Mouse (Mus musculus) liver, embryonic 12.5 days (tissue): ENCODE data around the gene Tulp4. TPM values are rescaled to one million over a fixed set of nuclear protein-coding genes. Genes with fewer than 3 reads are reported as not detected.

Source experiments
- ATAC-seq: fragments of 200-750 bp; cut with Nextera tagmentation; 2 replicates; pipeline ENCODE4 v1.8.0; 2017; ENCODE audit warnings: moderate number of reproducible peaks, mild to moderate bottlenecking, moderate library complexity
- H3K27ac ChIP-seq: fragments of 300-500 bp; sonication (generic); 2 replicates; pipeline ENCODE4 v1.5.1; 2016; ENCODE audit warnings: mild to moderate bottlenecking
- H3K27me3 ChIP-seq: fragments of 300-500 bp; sonication (generic); replicated peaks from 2 replicates; pipeline ENCODE4 v1.6.1; 2016; ENCODE audit warnings: mild to moderate bottlenecking, moderate library complexity
- H3K36me3 ChIP-seq: fragments of 300-500 bp; sonication (generic); 2 replicates; pipeline ENCODE4 v1.6.1; 2016; ENCODE audit warnings: mild to moderate bottlenecking, moderate library complexity
- H3K4me1 ChIP-seq: fragments of 300-500 bp; sonication (generic); 2 replicates; pipeline ENCODE4 v1.6.1; 2016
- H3K4me2 ChIP-seq: fragments of 300-500 bp; sonication (generic); 2 replicates; pipeline ENCODE4 v1.6.1; 2016; ENCODE audit warnings: mild to moderate bottlenecking, moderate library complexity
- H3K4me3 ChIP-seq: fragments of 300-500 bp; sonication (generic); 2 replicates; pipeline ENCODE4 v1.5.1; 2016; ENCODE audit warnings: mild to moderate bottlenecking, moderate library complexity
- H3K9ac ChIP-seq: fragments of 300-500 bp; sonication (generic); 2 replicates; pipeline ENCODE4 v1.6.1; 2016; ENCODE audit warnings: mild to moderate bottlenecking, moderate library complexity
- H3K9me3 ChIP-seq: fragments of 300-500 bp; sonication (generic); replicated peaks from 2 replicates; pipeline ENCODE4 v1.6.1; 2016; ENCODE audit warnings: mild to moderate bottlenecking, moderate library complexity
- WGBS: fragments of 180-500 bp; shearing (Covaris S2); methylation state at CpG from one replicate; pipeline ENCODE4 v1.1.7; 2016; ENCODE audit not compliant: insufficient replicate concordance; 5-methylcytosine and 5-hydroxymethylcytosine counted together
- polyA plus RNA-seq: library from polyadenylated mRNA; unstranded; fragments of >200 nt; fragmentation: Nextera tagmentation; extraction: Ambion mirVana; gene quantifications from 2 replicates; pipeline ENCODE4 v1.2.1, GENCODE M21; 2016

The Tulp4 gene
- polyA plus RNA-seq = 40.1 and 42.7 TPM in 2 replicates

DNA sequence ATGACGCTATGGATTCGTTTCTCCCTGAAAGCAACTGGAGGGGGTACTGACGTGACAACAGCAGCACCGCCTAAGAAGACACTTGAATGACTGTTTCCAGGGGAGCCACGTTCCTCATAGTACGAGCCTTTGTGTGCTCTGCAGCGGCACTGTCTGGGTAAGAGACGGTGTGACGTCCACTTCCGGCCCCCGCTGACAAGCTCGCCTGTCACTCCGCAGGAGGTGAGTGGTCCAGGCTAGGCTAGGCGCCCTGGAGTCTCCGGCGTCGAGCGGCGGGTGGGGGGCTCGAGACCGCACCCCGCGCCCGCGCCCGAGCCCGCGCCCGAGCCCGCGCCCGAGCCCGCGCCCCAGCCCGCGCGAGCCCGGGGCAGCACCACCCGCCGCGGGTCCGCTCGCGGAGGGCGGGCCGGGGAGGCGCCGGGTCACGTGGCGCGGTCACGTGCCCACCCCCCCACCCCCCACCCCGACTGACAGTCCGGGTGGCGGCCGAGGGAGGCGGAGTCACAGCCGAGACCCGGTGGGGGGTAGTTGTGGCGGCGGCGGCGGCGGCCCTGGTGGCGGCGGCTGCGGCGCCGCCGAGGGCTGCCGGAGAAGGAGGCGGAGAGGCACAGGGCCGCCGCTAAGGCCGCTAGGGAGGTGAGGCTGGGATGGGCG is at the start of gene Tulp4:
Gene Tulp4 (plus strand): TSS at position 77 of the 654 bp plus-strand sequence.
- H3K36me3 ChIP-seq = no peaks in the 10 kb centered on the region
- H3K27ac ChIP-seq = peak within 1 kb of the TSS; percentile 83
- H3K9me3 ChIP-seq = no peaks in the 10 kb centered on the region
- peak within 1 kb of the TSS; percentile 94 for H3K9ac ChIP-seq
- H3K4me2 ChIP-seq = peak within 1 kb of the TSS; percentile 87
- ATAC-seq = peak; percentile 95
- H3K4me3 ChIP-seq = peak within 1 kb of the TSS; percentile 87
- under 1% methylated on average over 71 of the region's 76 CpGs for WGBS
- H3K27me3 ChIP-seq = peaks cover 33% of the 10 kb centered on the region
- H3K4me1 ChIP-seq = peaks cover 21% of the 10 kb centered on the region

DNA sequence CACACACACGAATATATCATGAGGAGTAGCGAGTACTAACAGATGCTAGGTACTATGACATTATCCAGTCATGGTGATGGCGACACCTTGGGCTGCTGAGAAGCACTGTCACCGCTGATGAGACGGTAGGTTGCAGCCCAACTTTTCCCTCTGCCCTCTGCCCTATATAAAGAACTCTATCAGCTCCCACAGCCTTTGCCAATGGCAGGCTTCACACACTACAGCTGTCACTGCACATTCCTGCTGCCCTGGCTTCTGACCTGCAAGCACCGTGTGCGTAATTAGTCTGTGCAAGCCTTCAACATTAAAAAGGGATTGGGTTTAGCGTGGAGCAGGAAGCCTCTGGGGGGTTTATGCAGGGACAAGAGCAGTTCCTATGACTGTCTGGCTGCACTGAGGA is 43.4 kb upstream of the Tulp4 start:
- no peak for ATAC-seq
- Histone ChIP-seq H3K4me3 (no peak overlapping the region), H3K9ac (no peak overlapping the region), H3K27me3 (no peaks in the 10 kb centered on the region), H3K36me3 (peaks cover 24% of the 10 kb centered on the region), H3K9me3 (no peaks in the 10 kb centered on the region), H3K4me1 (no peaks in the 10 kb centered on the region), H3K4me2 (no peak overlapping the region), H3K27ac (no peak overlapping the region)
- 73% methylated on average over 8 of the region's 8 CpGs for WGBS

DNA sequence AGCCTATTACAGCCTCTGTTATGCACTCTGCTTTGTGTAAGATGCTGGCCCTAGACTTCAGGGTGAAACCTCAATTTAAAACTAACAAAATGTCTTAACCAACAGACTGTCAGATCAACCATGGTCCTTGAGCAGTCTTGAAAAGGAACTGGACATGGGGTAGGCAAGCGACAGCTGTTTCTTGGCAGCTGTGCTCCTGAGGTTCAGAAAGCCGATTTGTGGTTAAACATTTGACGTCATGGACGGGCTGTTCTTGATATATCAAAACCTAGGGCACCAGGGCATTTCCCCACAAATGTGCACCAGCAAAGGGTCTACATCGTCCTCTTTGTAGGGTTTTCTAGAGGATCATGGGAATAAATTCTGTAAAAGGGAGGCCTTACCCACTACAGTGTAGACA is 42.7 kb upstream of the Tulp4 start:
- H3K4me3 ChIP-seq = no peak overlapping the region
- no peaks in the 10 kb centered on the region for H3K27me3 ChIP-seq
- 68% methylated on average over 5 of the region's 5 CpGs for WGBS

GRCm38 (mm10) chr17:6066021-6066420 is 40.2 kb upstream of the Tulp4 start:
- ATAC-seq = no peak
- Histone ChIP-seq H3K27me3 (no peaks in the 10 kb centered on the region), H3K9ac (no peak overlapping the region), H3K27ac (no peak overlapping the region), H3K4me3 (no peak overlapping the region), H3K9me3 (no peaks in the 10 kb centered on the region), H3K36me3 (peaks cover 38% of the 10 kb centered on the region), H3K4me1 (no peaks in the 10 kb centered on the region), H3K4me2 (no peak overlapping the region)
- 65% methylated on average over 2 of the region's 2 CpGs for WGBS

More for the DNA sequence above, 42.7 kb upstream of the Tulp4 start:
- Histone ChIP-seq H3K27ac (no peak overlapping the region), H3K4me1 (no peaks in the 10 kb centered on the region), H3K4me2 (no peak overlapping the region), H3K36me3 (peaks cover 24% of the 10 kb centered on the region), H3K9ac (no peak overlapping the region), H3K9me3 (no peaks in the 10 kb centered on the region)
- ATAC-seq = no peak

- ATAC-seq = no peak
- 81% methylated on average over 7 of the region's 7 CpGs for whole genome bisulfite sequencing
Observed at GRCm38 (mm10) chr17:6067613-6068012, 38.6 kb upstream of the Tulp4 start.

GRCm38 (mm10) chr17:6069866-6070265 is 36.4 kb upstream of the Tulp4 start:
- Histone ChIP-seq H3K36me3 (peaks cover 48% of the 10 kb centered on the region), H3K9me3 (no peaks in the 10 kb centered on the region), H3K4me3 (no peak overlapping the region), H3K27ac (no peak overlapping the region), H3K4me1 (no peaks in the 10 kb centered on the region), H3K9ac (no peak overlapping the region), H3K4me2 (no peak overlapping the region), H3K27me3 (no peaks in the 10 kb centered on the region)
- no peak for ATAC-seq
- 81% methylated on average over 6 of the region's 6 CpGs for WGBS

More at GRCm38 (mm10) chr17:6067613-6068012, 38.6 kb upstream of the Tulp4 start:
- Histone ChIP-seq H3K4me2 (no peak overlapping the region), H3K27me3 (no peaks in the 10 kb centered on the region), H3K9me3 (no peaks in the 10 kb centered on the region), H3K4me3 (no peak overlapping the region), H3K9ac (no peak overlapping the region), H3K36me3 (peaks cover 41% of the 10 kb centered on the region), H3K27ac (no peak overlapping the region), H3K4me1 (no peaks in the 10 kb centered on the region)

- H3K27me3 ChIP-seq = no peaks in the 10 kb centered on the region
- no peak overlapping the region for H3K9ac ChIP-seq
- no peak overlapping the region for H3K27ac ChIP-seq
- 83% methylated on average over 7 of the region's 7 CpGs for WGBS
- H3K9me3 ChIP-seq = no peaks in the 10 kb centered on the region
- peaks cover 1% of the 10 kb centered on the region for H3K4me1 ChIP-seq
- no peak overlapping the region for H3K4me2 ChIP-seq
- peaks cover 27% of the 10 kb centered on the region for H3K36me3 ChIP-seq
- H3K4me3 ChIP-seq = no peak overlapping the region
- ATAC-seq = no peak
Observed at GRCm38 (mm10) chr17:6073405-6073804, 32.8 kb upstream of the Tulp4 start.

DNA sequence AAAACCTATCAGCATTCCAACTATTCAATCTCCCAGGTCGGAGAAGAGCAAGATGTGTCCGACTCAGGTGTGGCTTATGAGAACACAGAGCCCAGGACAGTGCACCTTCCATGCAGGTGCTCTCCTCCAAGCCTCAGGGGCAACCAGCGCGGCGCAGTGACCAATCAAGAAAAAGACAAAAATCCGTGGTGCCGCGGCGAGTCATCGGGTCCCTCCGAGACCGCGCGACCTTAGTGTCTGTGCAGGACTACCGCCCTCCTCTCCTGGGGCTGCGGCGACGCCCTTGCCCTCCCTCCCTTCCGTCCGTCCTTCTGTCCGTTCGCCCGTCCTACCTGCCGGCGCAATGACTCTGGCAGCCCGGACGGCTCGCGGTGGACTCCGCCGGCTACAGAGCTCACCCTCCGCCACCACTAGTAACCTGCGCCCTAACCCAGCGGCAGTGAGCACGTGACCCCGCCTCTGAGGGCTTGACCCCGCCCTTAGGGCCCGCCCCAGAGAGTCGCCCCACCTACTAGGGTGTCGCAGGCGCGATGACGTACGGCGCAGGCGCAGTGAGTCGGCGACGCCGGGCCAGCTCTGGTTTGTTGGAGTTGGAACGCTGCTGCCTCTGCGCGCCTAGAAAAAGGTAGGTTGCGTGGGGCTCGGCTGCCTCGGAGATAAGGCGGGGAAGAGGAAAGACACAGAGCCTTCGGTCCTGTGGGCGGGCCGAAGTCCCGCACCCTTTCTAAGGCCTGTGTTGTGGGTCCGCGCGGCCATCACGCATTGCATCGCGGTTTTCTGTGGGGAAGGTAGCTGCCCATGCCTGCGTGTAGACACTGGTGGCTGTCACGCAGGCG is 26.7 kb upstream of the Tulp4 start, which contains the start of the genes Serac1 and Gtf2h5:
Gene Serac1 (minus strand): TSS at position 455 of the 836 bp plus-strand sequence.
Gene Gtf2h5 (plus strand): TSS at position 500 of the 836 bp plus-strand sequence.
- Histone ChIP-seq H3K27me3 (no peaks in the 10 kb centered on the region), H3K9ac (peak within 1 kb of the TSS; percentile 78), H3K4me1 (peaks cover 26% of the 10 kb centered on the region), H3K9me3 (no peaks in the 10 kb centered on the region), H3K4me3 (peak within 1 kb of the TSS; percentile 75), H3K4me2 (peak within 1 kb of the TSS; percentile 89), H3K36me3 (peaks cover 30% of the 10 kb centered on the region), H3K27ac (peak within 1 kb of the TSS; percentile 91)
- under 1% methylated on average over 70 of the region's 70 CpGs for WGBS
- peak; percentile 99 for ATAC-seq

DNA sequence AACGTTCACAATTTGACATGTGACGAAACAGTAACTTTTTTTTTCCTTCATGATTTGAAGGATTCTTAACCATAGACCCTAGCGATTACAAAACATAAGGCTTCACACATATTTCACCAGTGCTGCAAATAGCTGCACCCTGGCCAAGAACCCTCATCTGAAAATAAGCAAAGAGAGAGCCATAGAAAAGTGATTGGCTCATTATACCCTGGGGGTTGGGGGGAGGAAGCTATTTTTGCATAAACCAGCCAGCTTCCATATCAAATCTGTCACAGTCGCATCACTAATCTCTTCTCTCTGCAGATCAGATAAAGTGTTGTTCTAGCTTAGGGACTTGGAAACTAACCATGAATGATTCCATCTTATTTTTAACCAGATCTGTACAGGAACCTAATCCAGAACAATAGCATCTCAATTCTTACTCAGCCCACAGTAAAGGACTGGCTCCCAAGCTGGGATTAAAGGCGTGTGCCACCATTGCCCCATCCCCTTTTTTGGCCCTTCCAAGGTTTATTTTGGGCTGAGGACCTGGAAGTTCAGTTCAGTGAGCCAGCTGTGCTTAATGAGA is 22.8 kb upstream of the Tulp4 start:
- Histone ChIP-seq H3K4me1 (peaks cover 25% of the 10 kb centered on the region), H3K36me3 (peaks cover 65% of the 10 kb centered on the region), H3K27me3 (no peaks in the 10 kb centered on the region), H3K27ac (no peak overlapping the region), H3K9me3 (no peaks in the 10 kb centered on the region), H3K9ac (no peak overlapping the region), H3K4me3 (no peak overlapping the region), H3K4me2 (no peak overlapping the region)
- 84% methylated on average over 5 of the region's 5 CpGs for WGBS
- ATAC-seq = no peak

GRCm38 (mm10) chr17:6091604-6092003 is 14.6 kb upstream of the Tulp4 start:
- Histone ChIP-seq H3K4me3 (no peak overlapping the region), H3K4me2 (no peak overlapping the region), H3K9ac (no peak overlapping the region), H3K4me1 (no peaks in the 10 kb centered on the region), H3K36me3 (peaks cover 24% of the 10 kb centered on the region), H3K27ac (no peak overlapping the region), H3K9me3 (no peaks in the 10 kb centered on the region), H3K27me3 (no peaks in the 10 kb centered on the region)
- 76% methylated on average over 6 of the region's 6 CpGs for WGBS
- ATAC-seq = no peak

DNA sequence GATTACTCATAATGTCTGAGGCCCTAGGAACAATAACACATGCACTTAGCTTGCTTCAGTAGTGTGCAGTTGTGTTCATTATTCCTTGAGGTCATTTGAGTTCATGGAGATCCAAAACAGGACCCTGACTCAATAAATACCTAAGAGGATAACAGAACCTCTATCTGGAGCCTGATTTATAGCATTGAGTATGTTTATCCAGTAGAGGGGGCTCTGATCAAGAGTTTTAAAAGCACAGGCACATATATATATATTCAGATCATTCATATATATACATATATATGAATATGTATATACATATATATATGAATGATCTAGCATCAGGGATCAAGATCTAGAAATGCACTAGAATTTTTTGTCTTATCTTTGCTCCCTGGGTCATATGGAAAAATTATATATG is 10.7 kb upstream of the Tulp4 start:
- no peak for ATAC-seq
- H3K9ac ChIP-seq = no peak overlapping the region
- H3K27me3 ChIP-seq = no peaks in the 10 kb centered on the region
- no peak overlapping the region for H3K27ac ChIP-seq
- no peaks in the 10 kb centered on the region for H3K4me1 ChIP-seq
- no peaks in the 10 kb centered on the region for H3K9me3 ChIP-seq
- no peak overlapping the region for H3K4me3 ChIP-seq
- no peak overlapping the region for H3K4me2 ChIP-seq
- H3K36me3 ChIP-seq = 0 out of 2 replicates have a peak, but pooled peaks cover 3% of the 10 kb centered on the region

- Histone ChIP-seq H3K36me3 (no peaks in the 10 kb centered on the region), H3K4me3 (no peak overlapping the region), H3K27ac (no peak overlapping the region), H3K9me3 (no peaks in the 10 kb centered on the region), H3K4me1 (no peaks in the 10 kb centered on the region), H3K9ac (no peak overlapping the region), H3K27me3 (no peaks in the 10 kb centered on the region), H3K4me2 (no peak overlapping the region)
- 33% methylated on average over 4 of the region's 4 CpGs for WGBS
- no peak for ATAC-seq
Observed at GRCm38 (mm10) chr17:6097884-6098283, 8.4 kb upstream of the Tulp4 start.
